Mouse (Mus musculus) stomach, postnatal 0 days (tissue): ENCODE data around the gene Rab35. TPM values are rescaled to one million over a fixed set of nuclear protein-coding genes. Genes with fewer than 3 reads are reported as not detected.

Experiments
- ATAC-seq: fragments of 200-750 bp; cut with Nextera tagmentation; 2 replicates; pipeline ENCODE4 v1.8.0; 2017; ENCODE audit not compliant: low FRiP score, low TSS enrichment
- DNase-seq: peaks from one replicate; pipeline ENCODE4 v3.0.0-alpha.2; 2016; ENCODE audit warnings: low spot score
- H3K27ac ChIP-seq: fragments of 300-500 bp; sonication (generic); replicated peaks from 2 replicates; pipeline ENCODE4 v1.5.1; 2014; ENCODE audit warnings: mild to moderate bottlenecking, control low read depth
- H3K27me3 ChIP-seq: fragments of 300-500 bp; sonication (generic); 2 replicates; pipeline ENCODE4 v1.6.1; 2014; ENCODE audit warnings: low read length; ENCODE audit not compliant: control insufficient read depth, insufficient read depth
- H3K36me3 ChIP-seq: fragments of 300-500 bp; sonication (generic); 2 replicates; pipeline ENCODE4 v1.6.1; 2014; ENCODE audit warnings: low read length, mixed read lengths; ENCODE audit not compliant: control insufficient read depth, insufficient read depth
- H3K4me1 ChIP-seq: fragments of 300-500 bp; sonication (generic); replicated peaks from 2 replicates; pipeline ENCODE4 v1.6.1; 2014; ENCODE audit warnings: antibody characterized with exemption; ENCODE audit not compliant: control insufficient read depth, insufficient read depth
- H3K4me2 ChIP-seq: fragments of 300-500 bp; sonication (generic); replicated peaks from 2 replicates; pipeline ENCODE4 v1.6.1; 2014; ENCODE audit warnings: low read depth, mild to moderate bottlenecking, control low read depth, moderate library complexity
- H3K4me3 ChIP-seq: fragments of 300-500 bp; sonication (generic); 2 replicates; pipeline ENCODE4 v1.5.1; 2014; ENCODE audit warnings: low read depth, low read length, control low read depth
- H3K9ac ChIP-seq: fragments of 300-500 bp; sonication (generic); 2 replicates; pipeline ENCODE4 v1.6.1; 2014; ENCODE audit warnings: mild to moderate bottlenecking, low read length, control low read depth, mixed read lengths
- H3K9me3 ChIP-seq: fragments of 300-500 bp; sonication (generic); 2 replicates; pipeline ENCODE4 v1.6.1; 2016; ENCODE audit warnings: low read length; ENCODE audit not compliant: control insufficient read depth
- CTCF ChIP-seq: IDR thresholded peaks from 2 replicates; pipeline ENCODE4 v1.5.1; 2016; ENCODE audit warnings: antibody characterized with exemption, low read depth, mild to moderate bottlenecking, moderate library complexity
- EP300 ChIP-seq: optimal IDR thresholded peaks from 2 replicates; pipeline ENCODE3; 2016; ENCODE audit warnings: antibody characterized with exemption
- WGBS: fragments of 180-500 bp; shearing (Covaris S2); extraction: QIAGEN DNeasy Blood & Tissue Kit; methylation state at CpG from one replicate; pipeline ENCODE4 v1.1.7; 2014; 5-methylcytosine and 5-hydroxymethylcytosine counted together
- microRNA-seq: library from miRNA; unstranded; fragments of <30 nt; microRNA quantifications from one replicate; pipeline ENCODE4, GENCODE M21; 2016
- polyA plus RNA-seq: library from polyadenylated mRNA; unstranded; fragments of >200 nt; fragmentation: Nextera tagmentation; extraction: Ambion mirVana; gene quantifications from 2 replicates; pipeline ENCODE4 v1.2.1, GENCODE M21; 2015

The Rab35 gene
- polyA plus RNA-seq, 1 experiment from 2014 or later, result 20.3 TPM

DNA sequence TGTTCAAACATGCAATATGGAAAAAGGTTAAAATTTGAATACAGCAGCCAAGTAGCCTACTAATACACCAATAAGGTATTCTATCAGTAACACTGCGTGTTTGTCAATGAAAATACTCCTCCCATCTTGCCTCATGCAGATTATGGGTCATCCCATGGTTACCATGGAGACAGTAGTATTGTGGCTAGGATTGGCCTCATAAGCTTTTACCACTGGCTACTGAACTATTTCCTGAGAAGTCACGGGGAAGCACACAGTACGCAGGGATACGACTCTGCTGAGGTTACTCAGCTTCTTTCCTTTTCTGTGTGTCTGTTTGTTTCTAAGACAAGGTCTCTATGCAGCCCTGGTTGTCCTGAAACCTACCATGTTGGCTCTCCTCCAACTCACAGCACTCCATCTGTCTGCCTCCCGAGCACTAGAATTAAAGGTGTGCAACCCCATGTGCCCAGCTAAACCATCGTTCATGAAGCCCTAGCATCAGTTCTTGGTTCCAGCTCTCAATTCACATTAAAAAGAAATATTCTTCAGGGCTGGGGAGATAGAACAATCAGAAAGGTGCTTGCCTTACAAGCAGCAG is 63.6 kb downstream of the Rab35 start:
- DNase-seq, result no peak

DNA sequence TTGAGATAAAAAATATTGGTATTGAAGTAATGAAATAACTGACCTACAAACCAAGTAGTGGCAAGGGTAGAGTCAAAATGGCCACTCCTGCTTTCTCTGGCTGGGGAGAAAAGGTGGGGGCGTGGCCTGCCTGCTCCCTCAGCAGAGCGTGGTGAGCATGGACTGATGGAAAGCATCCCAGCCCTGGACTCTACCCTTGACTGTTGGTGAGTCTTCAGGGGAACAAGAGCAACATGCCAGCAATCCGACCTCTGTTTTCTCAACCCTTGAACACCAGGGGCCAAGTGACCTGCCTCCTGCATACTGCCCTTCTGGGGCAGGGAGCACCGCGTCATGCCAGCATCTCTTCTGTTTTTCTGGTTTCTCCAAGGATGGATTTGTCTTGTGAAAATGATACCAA is 65.1 kb downstream of the Rab35 start:
- H3K27ac ChIP-seq, result no peak overlapping the region
- H3K4me3 ChIP-seq, result no peak overlapping the region
- no peaks in the 10 kb centered on the region for H3K9me3 ChIP-seq
- 76% methylated on average over 5 of the region's 5 CpGs for WGBS
- no peak overlapping the region for H3K9ac ChIP-seq
- no peak for ATAC-seq
- TF ChIP-seq CTCF (no peak), EP300 (no peak)
- H3K4me2 ChIP-seq, result no peak overlapping the region
- no peaks in the 10 kb centered on the region for H3K36me3 ChIP-seq
- no peak for DNase-seq
- no peaks in the 10 kb centered on the region for H3K27me3 ChIP-seq
- H3K4me1 ChIP-seq, result no peaks in the 10 kb centered on the region

More for the DNA sequence above, 63.6 kb downstream of the Rab35 start:
- Histone ChIP-seq H3K9me3 (no peaks in the 10 kb centered on the region), H3K4me2 (no peak overlapping the region), H3K27me3 (no peaks in the 10 kb centered on the region), H3K9ac (no peak overlapping the region), H3K36me3 (no peaks in the 10 kb centered on the region), H3K4me3 (no peak overlapping the region), H3K27ac (no peak overlapping the region), H3K4me1 (no peaks in the 10 kb centered on the region)
- ATAC-seq, result no peak
- WGBS, result 71% methylated on average over 6 of the region's 6 CpGs
- TF ChIP-seq EP300, result no peak
- TF ChIP-seq CTCF, result no peak

Small RNA genes within 50 kb of the gene (microRNA-seq; reads per million reads assigned to microRNA genes)
- gene Mir7030, result not detected

Other genes starting within 250 kb of the Rab35 start
- gene Msi1, start 202.3 kb upstream of the Rab35 start, polyA plus RNA-seq, result 3.2 and 3.6 TPM in 2 replicates
- gene Pla2g1b, start 165.6 kb upstream of the Rab35 start, polyA plus RNA-seq, result 464 and 489 TPM in 2 replicates
- gene Sirt4, start 147.2 kb upstream of the Rab35 start, polyA plus RNA-seq, result 10.1 and 11.5 TPM in 2 replicates
- 21.1 and 25.8 TPM in 2 replicates for gene Pxn, start 125.2 kb upstream of the Rab35 start, polyA plus RNA-seq
- gene Rplp0, start 72.4 kb upstream of the Rab35 start, polyA plus RNA-seq, result 1,317 and 1,335 TPM in 2 replicates
- 11.2 and 11.7 TPM in 2 replicates for gene Gcn1l1, start 66.7 kb upstream of the Rab35 start, polyA plus RNA-seq
- gene Bicdl1, start 99.7 kb downstream of the Rab35 start, polyA plus RNA-seq, result 16.0 and 16.8 TPM in 2 replicates
- gene Cit, start 213.4 kb downstream of the Rab35 start, polyA plus RNA-seq, result 4.1 and 5.4 TPM in 2 replicates